Mouse (Mus musculus) kidney, adult 18-20 months (tissue): ENCODE data around the gene Pparg.

Experiments
- DNase-seq: peaks from one replicate; pipeline ENCODE4 v3.0.0; 2021

Gene Pparg

GRCm38 (mm10) chr6:115366869-115367610, 6.3 kb downstream of the Pparg start:
- no peak for DNase-seq

DNA sequence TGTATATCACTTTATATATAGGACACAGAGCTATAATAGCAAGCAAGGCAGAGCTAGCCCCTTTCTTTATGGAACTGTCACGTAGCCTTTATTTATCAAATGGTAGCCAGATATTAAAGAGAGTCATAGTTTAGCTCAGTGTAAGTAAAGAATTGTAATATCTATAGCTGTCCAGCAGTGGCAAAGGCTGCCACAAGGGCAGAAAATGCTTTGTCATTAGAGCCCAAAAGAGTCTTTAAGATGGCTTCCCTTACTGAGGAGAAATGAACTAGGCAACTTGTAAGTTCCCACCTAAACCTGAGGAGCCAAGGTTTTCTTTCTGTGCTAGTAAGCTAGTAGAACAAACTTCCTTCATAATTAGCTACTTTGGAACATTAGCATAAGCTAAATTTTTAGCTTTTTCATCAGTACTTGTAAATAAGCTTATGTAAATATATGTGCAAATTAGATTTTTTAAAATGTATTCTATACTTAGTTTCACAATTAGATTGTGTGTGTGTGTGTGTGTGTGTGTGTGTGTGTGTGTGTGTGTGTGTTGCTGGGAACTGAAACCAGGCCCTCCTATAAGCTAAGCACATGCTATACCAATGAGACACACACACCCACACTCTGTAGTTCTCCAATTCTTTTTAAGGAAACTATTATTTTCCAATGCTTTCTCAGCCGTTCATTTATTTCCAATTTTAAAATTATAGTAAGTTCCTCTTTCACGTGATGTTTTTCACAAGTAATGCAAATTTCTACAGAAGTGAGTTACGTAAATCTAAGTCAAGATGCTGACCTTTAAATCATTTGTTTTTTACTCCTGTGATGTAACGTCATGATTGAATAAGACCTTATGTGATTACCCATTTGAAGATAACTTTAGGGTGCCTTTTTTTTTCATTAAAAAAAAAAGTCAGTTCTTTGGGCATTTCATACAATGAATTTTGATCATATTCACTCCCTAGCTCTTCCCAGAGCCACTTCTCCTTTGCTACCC, 14.4 kb downstream of the Pparg start:
- DNase-seq: no peak

DNA sequence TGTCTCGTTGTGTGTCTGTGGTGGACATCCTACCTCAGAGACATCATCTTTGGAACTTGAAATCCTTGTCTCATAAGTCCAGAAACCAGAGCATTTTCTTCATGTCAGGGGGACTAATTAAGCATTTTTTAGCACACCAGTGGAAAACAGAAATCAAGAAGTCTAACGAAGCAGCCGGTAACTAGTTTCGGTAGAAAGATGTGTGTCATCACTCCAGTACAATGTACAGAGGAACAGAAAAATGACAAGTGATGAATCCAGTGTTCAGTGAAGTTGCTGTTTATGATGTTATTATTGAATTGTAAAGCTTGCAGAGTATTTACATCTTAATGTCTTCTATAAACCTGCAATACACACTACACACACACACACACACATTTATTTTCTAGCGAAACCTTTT, 19.8 kb downstream of the Pparg start:
- no peak for DNase-seq

DNA sequence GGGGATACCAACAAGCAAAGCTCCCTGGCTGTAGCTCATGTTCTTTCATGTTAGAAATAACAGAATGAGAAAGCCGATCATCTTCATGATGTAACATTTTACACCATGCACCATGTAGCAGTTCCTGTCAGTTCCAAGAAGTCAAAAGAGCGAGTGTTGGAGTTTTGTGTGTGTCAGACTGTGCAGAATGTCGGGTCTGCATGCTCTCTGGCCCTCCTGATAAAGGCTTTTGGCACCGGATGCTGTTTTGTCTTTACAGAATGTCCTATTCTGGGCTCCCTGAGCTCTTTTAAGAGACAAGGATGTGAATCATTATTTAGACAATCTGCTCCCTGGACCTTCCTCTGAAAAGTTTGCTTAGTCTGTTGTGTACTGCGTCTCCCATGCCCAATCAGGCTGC, 22.0 kb downstream of the Pparg start:
- no peak for DNase-seq

DNA sequence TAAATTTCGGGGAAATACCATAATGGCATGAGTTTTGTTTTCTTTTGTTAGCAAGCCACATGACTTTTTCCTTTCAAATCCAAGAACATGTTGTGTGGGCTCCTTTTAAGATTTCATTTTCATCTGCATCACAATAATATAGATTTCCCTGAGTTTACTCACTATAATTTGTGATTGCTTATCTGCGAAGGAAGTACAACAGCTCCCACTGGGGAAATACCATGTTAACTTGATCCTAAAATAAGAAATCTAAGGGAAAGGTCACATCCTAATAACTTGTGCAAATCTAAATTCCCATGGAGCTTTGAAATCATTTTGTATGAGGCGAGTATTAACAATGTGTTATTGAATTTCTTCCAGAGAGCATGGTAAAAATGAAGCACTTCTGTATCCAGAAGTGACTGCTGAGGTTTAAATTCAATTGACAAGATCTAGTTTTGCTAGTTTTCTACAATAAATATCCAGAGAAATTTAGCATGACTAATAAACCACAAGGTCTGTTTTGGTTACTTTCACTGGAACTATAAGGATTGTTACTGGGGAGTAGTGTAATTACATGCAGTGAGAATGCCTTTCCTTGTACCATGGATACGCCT, 29.3 kb downstream of the Pparg start:
- DNase-seq: no peak

DNA sequence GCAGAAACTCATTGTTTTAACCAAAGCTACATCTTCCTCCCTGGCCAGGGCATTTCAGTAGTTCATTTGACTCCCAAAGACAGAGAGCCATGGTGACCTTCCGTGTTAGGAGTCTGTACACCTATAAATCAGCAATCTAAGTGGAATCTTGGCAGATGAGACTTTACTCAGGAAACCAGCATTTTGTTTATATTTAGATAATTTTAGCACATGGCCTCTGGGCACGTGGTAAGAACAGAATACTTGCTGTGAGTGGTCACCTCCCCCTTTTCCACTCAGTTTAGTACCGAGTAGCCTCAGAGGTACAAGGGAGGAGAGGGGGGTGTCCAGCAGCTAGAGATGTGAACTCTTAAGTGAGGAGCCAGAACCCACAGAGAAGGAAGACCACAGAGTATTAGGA, 36.2 kb downstream of the Pparg start:
- DNase-seq: no peak

DNA sequence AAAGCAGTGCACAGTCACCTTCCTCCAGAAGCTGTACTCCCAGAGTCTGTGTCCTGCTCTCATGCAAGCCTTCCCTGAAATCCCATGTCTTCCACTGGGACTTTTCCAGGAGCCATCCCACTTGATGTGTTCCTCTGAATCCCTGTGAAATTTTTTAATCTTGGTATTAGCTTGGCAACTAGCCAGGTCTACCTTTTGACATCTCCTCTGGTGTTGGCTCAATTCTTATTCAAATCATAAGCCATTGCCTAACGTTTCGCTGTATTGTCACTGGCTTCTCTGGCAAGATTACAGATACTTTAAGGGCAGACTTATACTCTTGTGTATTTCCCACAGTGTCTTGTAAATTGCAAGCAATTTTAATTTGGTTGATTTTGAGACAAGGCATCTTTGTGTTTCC, 43.6 kb downstream of the Pparg start:
- DNase-seq: no peak

GRCm38 (mm10) chr6:115411477-115411876, 50.7 kb downstream of the Pparg start:
- DNase-seq: no peak

GRCm38 (mm10) chr6:115418171-115418570, 57.4 kb downstream of the Pparg start:
- no peak for DNase-seq

DNA sequence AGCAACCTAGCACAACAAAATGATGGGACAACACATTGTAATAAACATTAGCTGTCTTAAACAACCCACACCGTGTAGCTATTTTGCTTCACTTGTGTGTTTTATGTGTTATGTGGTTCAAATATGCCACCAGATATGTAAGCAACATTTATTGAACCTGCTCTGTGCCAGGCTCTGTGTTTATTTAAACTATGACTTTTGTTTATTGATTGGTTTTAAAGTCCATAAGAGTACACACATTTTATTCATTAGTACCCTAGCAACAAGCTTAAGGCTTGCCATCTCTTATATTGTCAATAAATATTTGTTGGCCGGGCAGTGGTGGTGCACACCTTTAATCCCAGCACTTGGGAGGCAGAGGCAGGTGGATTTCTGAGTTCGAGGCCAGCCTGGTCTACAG, 58.2 kb downstream of the Pparg start:
- DNase-seq: no peak

DNA sequence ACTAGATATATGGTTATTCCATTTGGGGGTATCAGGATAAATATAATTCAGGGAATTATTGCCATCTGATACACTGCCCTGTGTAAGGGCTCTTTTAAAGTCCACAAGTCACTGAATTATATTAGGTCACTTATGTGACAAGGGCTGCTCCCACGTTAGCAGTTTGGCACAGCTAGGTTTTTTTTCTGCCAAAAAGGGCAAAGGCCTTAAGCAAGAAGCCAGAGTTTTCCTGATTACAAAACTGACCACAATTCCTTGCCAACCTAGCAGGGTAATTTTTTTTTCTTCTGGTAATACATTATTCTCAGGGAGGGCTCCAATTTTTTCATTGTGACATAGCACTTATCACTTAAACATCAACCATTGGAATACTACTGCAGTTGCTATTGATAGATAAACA, 60.2 kb downstream of the Pparg start:
- peak; percentile 56 for DNase-seq

DNA sequence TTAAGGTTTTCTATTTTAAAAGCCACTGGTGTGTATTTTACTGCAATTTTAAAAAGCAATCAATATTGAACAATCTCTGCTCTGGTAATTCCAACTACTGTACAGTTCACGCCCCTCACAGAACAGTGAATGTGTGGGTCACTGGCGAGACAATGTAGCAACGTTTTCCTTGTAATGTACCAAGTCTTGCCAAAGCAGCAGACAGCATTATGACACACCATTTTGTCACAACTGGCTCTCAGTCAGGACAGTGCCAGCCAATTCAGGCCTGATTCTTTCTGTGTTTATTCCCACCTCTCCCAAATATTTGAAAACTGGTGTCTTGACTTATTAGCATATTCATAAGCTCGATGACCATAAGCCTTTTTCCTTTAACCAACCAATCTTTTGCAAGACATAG, 60.9 kb downstream of the Pparg start:
- DNase-seq: no peak

DNA sequence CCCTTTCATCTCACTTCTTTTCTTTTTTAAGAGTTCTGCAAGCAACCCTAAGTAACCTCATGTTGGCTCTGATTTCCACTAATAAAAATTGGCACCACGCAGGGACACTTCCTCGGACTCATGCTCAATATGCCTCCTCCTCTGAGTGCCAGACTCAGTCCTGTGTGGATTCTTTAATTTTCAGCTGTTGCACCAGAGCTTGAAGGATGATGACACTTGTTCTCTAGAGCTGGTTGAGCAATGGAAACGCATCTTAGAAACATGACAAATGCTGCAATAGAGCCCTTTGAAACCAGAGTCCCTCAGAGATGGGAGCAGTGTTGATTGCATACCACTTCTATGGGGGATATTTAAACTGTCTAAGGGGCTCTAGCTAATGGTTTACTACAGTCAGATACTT, 63.7 kb downstream of the Pparg start:
- DNase-seq: no peak

- DNase-seq: no peak
These were observed 72.0 kb downstream of the Pparg start for GRCm38 (mm10) chr6:115432726-115433125.

- no peak for DNase-seq
These were observed 73.3 kb downstream of the Pparg start for GRCm38 (mm10) chr6:115434054-115434453.

DNA sequence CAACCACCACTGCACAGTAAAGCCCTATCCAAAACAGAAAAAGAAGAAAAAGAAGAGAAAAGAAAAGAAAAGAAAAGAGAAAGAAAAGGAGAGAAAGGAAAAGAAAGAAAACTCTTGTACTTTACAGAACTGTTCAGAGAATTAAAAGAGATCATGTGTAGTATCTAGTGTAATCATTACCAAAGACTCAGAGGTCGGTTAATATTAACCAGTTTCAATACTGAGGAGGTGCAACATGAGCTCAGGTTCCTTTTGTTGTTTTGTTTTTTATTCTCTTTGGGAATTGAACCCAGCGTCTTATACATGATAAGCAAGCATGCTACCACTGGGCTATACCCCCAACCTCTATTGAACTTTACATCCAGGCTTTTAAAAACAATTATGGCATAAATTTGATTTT, 74.1 kb downstream of the Pparg start:
- no peak for DNase-seq

DNA sequence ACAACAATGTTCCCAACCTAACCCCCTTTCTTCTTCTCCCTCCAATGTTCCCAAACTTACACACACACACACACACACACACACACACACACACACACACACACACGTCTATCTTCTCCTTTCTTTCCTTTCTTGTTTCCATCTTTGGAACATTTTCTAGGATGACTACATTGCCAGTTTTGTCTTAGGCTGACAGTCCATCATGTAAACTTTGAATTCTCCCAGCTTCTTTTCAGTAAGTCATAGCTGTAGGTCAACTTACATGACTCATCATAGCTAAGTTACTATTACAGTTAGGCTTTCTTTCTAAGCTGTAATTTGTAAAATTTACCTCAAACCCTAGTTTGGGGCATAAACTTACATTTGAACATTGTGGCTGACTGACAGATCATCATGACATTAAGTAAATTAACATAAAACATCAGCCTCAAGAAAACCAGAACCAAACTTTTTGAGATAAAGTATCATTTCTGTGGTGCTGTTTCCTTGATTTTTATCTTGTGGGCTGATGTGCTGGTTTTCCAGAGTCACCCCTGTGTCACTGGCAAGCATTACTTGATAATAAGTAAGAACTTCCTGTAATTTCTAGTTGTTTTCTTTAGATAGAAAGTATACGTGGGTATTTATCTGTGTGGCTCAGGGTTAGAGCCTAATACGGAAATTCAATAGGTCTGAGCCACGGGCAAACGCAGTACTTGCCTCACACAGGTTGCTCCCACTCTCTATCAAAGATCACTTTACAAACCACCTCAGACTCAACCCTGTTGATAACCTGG, 79.7 kb downstream of the Pparg start:
- no peak for DNase-seq

DNA sequence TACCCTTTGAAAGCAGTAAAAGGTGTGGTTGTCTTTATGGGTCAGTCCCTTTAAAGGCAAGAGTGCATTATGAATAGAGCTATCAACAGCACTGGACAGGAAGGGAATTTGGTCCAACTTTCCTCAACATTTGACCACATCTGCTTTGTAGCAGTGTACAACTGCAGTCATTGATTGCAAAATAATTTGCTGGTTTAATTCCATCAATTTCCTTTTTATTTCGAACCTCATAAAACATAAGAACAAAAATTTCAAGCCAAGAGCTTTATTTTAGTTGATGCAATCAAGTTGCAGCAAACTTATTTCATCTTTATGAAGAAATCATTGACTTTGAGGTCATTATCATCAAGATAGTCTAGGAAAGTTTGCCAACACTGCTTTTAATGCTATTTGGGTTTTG, 91.8 kb downstream of the Pparg start:
- DNase-seq: no peak

DNA sequence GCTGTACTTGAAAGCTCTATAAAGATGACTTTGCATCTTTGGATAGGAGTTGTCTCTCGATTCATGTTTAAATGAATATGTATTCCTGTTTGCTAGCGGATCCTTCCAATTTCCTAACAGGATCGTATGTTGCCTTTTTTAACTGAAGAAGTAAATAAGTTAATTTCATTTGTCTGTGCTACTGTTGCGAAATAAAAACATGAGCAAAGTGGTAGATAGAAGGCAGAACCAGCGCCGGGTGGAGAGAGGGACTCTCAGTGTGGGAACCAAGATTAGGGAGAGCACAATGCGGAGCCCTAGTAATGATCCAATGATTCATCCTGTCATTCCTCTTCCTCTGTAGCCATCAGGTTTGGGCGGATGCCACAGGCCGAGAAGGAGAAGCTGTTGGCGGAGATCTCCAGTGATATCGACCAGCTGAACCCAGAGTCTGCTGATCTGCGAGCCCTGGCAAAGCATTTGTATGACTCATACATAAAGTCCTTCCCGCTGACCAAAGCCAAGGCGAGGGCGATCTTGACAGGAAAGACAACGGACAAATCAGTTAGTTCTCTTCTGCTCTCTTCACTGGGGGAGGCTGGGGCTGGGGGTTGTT, 102.1 kb downstream of the Pparg start:
- peak; percentile 59 for DNase-seq

GRCm38 (mm10) chr6:115463338-115463737, 102.6 kb downstream of the Pparg start:
- no peak for DNase-seq

DNA sequence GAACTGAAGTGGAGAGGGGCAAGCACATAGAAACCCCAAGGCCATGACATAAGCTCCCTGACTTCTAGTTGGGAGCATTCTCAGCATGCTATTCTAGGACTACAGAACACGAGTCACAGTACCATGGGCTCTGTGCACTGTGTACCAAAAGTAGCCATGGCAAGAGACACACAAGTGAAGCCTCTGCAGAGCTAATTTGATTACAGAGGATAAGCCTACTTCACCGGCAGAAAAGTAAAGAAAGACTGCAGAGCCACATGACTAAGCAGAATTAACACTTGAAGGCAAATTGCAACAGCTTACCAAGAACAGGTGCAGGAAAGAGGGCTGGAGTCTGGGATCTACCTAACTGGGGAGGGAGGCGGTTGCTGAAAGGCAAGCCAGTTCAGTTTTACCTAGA, 103.9 kb downstream of the Pparg start:
- DNase-seq: no peak

GRCm38 (mm10) chr6:115465463-115465862, 104.7 kb downstream of the Pparg start:
- DNase-seq: no peak

DNA sequence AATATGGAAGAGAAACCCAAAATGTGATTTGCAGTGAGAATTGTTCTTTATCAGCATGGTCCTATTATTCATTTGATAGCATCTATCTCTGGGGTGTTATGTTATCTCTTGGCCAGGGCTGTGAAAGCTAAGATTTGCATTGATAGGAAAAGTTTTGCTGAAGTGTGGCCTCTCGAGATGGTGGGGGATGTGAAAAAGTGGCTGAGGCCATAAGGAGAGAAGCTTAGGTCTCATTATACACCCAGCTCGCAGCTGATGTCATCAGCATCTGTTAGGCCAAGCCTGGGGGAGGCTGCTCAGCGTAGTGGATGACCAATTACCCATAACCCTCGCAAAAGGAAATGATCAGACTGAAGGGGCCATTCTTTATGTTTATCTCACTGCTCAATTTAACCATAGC, 105.1 kb downstream of the Pparg start:
- no peak for DNase-seq
